ENCODE assay signal across 29 mouse cellular contexts in genomic region chr3:36381621-36382193, GRCm38 (mm10).
A peak's percentile ranks its signal among the peaks of the same experiment; 100 is the strongest.
DNase-seq lines count a peak whose midpoint lies in the region; TF ChIP-seq lines count a peak whose summit lies in the region.
"Had no signal": no experiment of that assay in that cellular context is flagged by ENCODE, and none has a peak within 500 bp of the region (broad histone marks: within the 10 kb centered on the region; RNA-seq: fewer than 3 reads in every experiment).

No protein-coding gene starts in this region.

- H3K27ac ChIP-seq in left cerebral cortex, adult 2 months, result peak overlapping the region; percentile 44
- H3K27ac ChIP-seq: embryonic facial prominence, embryonic 12.5 days; forebrain, embryonic 15.5 days; hindbrain, embryonic 13.5 days; kidney, postnatal 0 days; limb, embryonic 10.5 days; limb, embryonic 15.5 days; liver, embryonic 13.5 days; midbrain, embryonic 12.5 days; neural tube, embryonic 12.5 days had no signal

- intact Hi-C loops in left cerebral cortex, adult 2 months (cut with DNase I), result no loop called here

- no peak overlapping the region for H3K4me3 ChIP-seq in left cerebral cortex, adult 2 months
- H3K4me3 ChIP-seq: embryonic facial prominence, embryonic 12.5 days; forebrain, embryonic 15.5 days; hindbrain, embryonic 13.5 days; limb, embryonic 10.5 days; limb, embryonic 15.5 days; liver, embryonic 13.5 days; megakaryocyte, embryonic 14.5 days; midbrain, embryonic 12.5 days; myocyte; neural tube, embryonic 12.5 days had no signal

- peak; percentile 4 for DNase-seq in heart, adult 11 months
- DNase-seq in heart, postnatal 4 days, result no peak
- DNase-seq in left cerebral cortex, adult 2 months (ENCODE audit: extremely low spot score in 1 of 2, low spot score in 2 of 2), result no peak
- DNase-seq in left cerebral cortex, adult 11 months (ENCODE audit: low spot score), result no peak
- DNase-seq in right cerebral cortex, postnatal 10 days (ENCODE audit: low spot score in 2 of 2), result peak; percentile 31 to 59
- no peak for DNase-seq in right cerebral cortex, postnatal 14 days
- no peak for DNase-seq in spleen, postnatal 10 days (ENCODE audit: low spot score in 2 of 2)
- DNase-seq: adrenal gland, postnatal 14 days; cerebellum, adult 11-12 months; cerebellum, adult 9-11 months; embryo, embryonic 11 days; gastrocnemius, postnatal 25 days; heart, adult 18-20 months; heart, postnatal 36 days; kidney, adult 8-10 months; liver, embryonic 13.5 days; lung, adult 18-20 months; lung, postnatal 4 days; thymus, postnatal 4 days had no signal

- no peak for TF ChIP-seq CTCF in left cerebral cortex, adult 2 months (IDR thresholded peaks at IDR 0.05)

Comparison
In these comparisons a context has a peak if more than half of its experiments do, and no peak if none do; other contexts are left out.
1. DNase-seq: peak in heart, adult 11 months (single experiment) and right cerebral cortex, postnatal 10 days (2 of 2); none in heart, postnatal 4 days (single experiment), left cerebral cortex, adult 2 months (0 of 2), left cerebral cortex, adult 11 months (single experiment), right cerebral cortex, postnatal 14 days (single experiment) and spleen, postnatal 10 days (0 of 2).